Mouse (Mus musculus) CH12.LX (cell line): ENCODE data around the gene 1700125H20Rik. TPM values are rescaled to one million over a fixed set of nuclear protein-coding genes. Genes with fewer than 3 reads are reported as not detected.

ENCODE experiments used
- DNase-seq: peaks from one replicate; pipeline ENCODE4 v3.0.0-alpha.2; 2013; ENCODE audit errors: extremely low read depth
- H3K27ac ChIP-seq: 2 replicates; pipeline ENCODE4 v1.5.1; 2012; ENCODE audit warnings: low read depth, mild to moderate bottlenecking, control low read depth, moderate library complexity; ENCODE audit not compliant: insufficient read depth
- H3K27me3 ChIP-seq: replicated peaks from 2 replicates; pipeline ENCODE3; 2012; ENCODE audit warnings: inconsistent platforms
- H3K36me3 ChIP-seq, 2 experiments: replicated peaks in 1 of 2; 2 replicates each; pipeline versions ENCODE3 to v1.6.1; 2012; ENCODE audit warnings: inconsistent platforms in 1 of 2, low read length in 1 of 2, mild to moderate bottlenecking in 1 of 2, mixed read lengths in 1 of 2, moderate library complexity in 1 of 2; ENCODE audit not compliant: control insufficient read depth in 1 of 2, insufficient read depth in 1 of 2
- H3K4me1 ChIP-seq, 2 experiments: 2 replicates each; pipeline ENCODE4 v1.6.1; 2012; ENCODE audit warnings: inconsistent platforms in 1 of 2, moderate library complexity in 1 of 2; ENCODE audit not compliant: insufficient read depth in 2 of 2, control insufficient read depth in 1 of 2
- H3K4me2 ChIP-seq: 2 replicates; pipeline ENCODE4 v1.6.1; 2012; ENCODE audit warnings: low read depth, mild to moderate bottlenecking, control low read depth; ENCODE audit not compliant: poor library complexity, insufficient read depth, severe bottlenecking
- H3K4me3 ChIP-seq, 3 experiments: fragments of 150-350 bp in 1 of 3; sonication (generic) in 1 of 3; replicated peaks in 1 of 3; 2 replicates each; pipeline versions ENCODE3 to v1.5.1; 2011 to 2012; ENCODE audit warnings: low read depth in 2 of 3, low read length in 2 of 3, mild to moderate bottlenecking in 2 of 3, moderate library complexity in 2 of 3, control low read depth in 1 of 3, improper control_type of control experiment in 1 of 3, inconsistent platforms in 1 of 3, mixed read lengths in 1 of 3; ENCODE audit not compliant: poor library complexity in 1 of 3
- H3K79me2 ChIP-seq: replicated peaks from 2 replicates; pipeline ENCODE4 v1.6.1; 2012; ENCODE audit warnings: mild to moderate bottlenecking, moderate library complexity; ENCODE audit not compliant: control insufficient read depth, poor library complexity, insufficient read depth, severe bottlenecking; ENCODE audit errors: extremely low read depth
- H3K9ac ChIP-seq: 2 replicates; pipeline ENCODE4 v1.6.1; 2012; ENCODE audit warnings: low read depth, mild to moderate bottlenecking, control low read depth, moderate library complexity; ENCODE audit not compliant: insufficient read depth
- H3K9me3 ChIP-seq: replicated peaks from 2 replicates; pipeline ENCODE3; 2012; ENCODE audit warnings: low read length, inconsistent platforms, mixed read lengths
- BHLHE40 ChIP-seq: IDR thresholded peaks from 2 replicates; pipeline ENCODE4 v1.6.1; 2011; ENCODE audit warnings: mild to moderate bottlenecking, low read depth, low read length, improper control_type of control experiment
- CHD1 ChIP-seq: IDR thresholded peaks from 2 replicates; pipeline ENCODE4 v1.6.1; 2012; ENCODE audit warnings: low read depth, low read length, improper control_type of control experiment, inconsistent platforms
- CHD2 ChIP-seq: IDR thresholded peaks from 2 replicates; pipeline ENCODE4 v1.6.1; 2011; ENCODE audit warnings: low read length, improper control_type of control experiment
- CTCF ChIP-seq, 2 experiments: IDR thresholded peaks in 1 of 2; conservative IDR thresholded peaks in 1 of 2; 2 replicates each; pipeline ENCODE4 v1.5.1; 2011 to 2012; ENCODE audit warnings: low read depth in 2 of 2, low read length in 2 of 2, improper control_type of control experiment in 1 of 2, inconsistent platforms in 1 of 2, mild to moderate bottlenecking in 1 of 2, moderate library complexity in 1 of 2
- E2F4 ChIP-seq: IDR thresholded peaks from 2 replicates; pipeline ENCODE4 v1.6.1; 2011; ENCODE audit warnings: low read depth, low read length, improper control_type of control experiment; ENCODE audit not compliant: insufficient replicate concordance
- ELF1 ChIP-seq: IDR thresholded peaks from 2 replicates; pipeline ENCODE4 v1.6.1; 2014; ENCODE audit warnings: low read depth, mild to moderate bottlenecking, inconsistent platforms, low read length, improper control_type of control experiment
- EP300 ChIP-seq: IDR thresholded peaks from 2 replicates; pipeline ENCODE4 v1.6.1; 2011; ENCODE audit warnings: low read length, improper control_type of control experiment
- ETS1 ChIP-seq: conservative IDR thresholded peaks from 2 replicates; pipeline ENCODE4 v1.6.1; 2012; ENCODE audit warnings: low read depth, mild to moderate bottlenecking, inconsistent platforms, low read length, improper control_type of control experiment, moderate library complexity
- GABPA ChIP-seq: IDR thresholded peaks from 2 replicates; pipeline ENCODE4 v1.6.1; 2012; ENCODE audit warnings: low read depth, low read length, improper control_type of control experiment, inconsistent platforms; ENCODE audit not compliant: insufficient replicate concordance
- HCFC1 ChIP-seq: IDR thresholded peaks from 2 replicates; pipeline ENCODE4 v1.6.1; 2012; ENCODE audit warnings: low read depth, mild to moderate bottlenecking, inconsistent platforms, low read length, improper control_type of control experiment
- IRF4 ChIP-seq: IDR thresholded peaks from 2 replicates; pipeline ENCODE4 v1.6.1; 2014; ENCODE audit warnings: low read depth, mild to moderate bottlenecking, inconsistent platforms, low read length, improper control_type of control experiment
- JUN ChIP-seq: IDR thresholded peaks from 2 replicates; pipeline ENCODE4 v1.6.1; 2011; ENCODE audit warnings: low read depth, mild to moderate bottlenecking, low read length, improper control_type of control experiment, moderate library complexity; ENCODE audit not compliant: insufficient read depth
- JUND ChIP-seq: conservative IDR thresholded peaks from 2 replicates; pipeline ENCODE4 v1.6.1; 2011; ENCODE audit warnings: low read depth, low read length, improper control_type of control experiment
- KAT2A ChIP-seq: IDR thresholded peaks from 2 replicates; pipeline ENCODE4 v1.6.1; 2012; ENCODE audit warnings: low read length, improper control_type of control experiment, inconsistent platforms; ENCODE audit not compliant: insufficient replicate concordance
- MAFK ChIP-seq: IDR thresholded peaks from 2 replicates; pipeline ENCODE4 v1.6.1; 2011; ENCODE audit warnings: low read length, improper control_type of control experiment; ENCODE audit not compliant: insufficient replicate concordance
- MAX ChIP-seq: IDR thresholded peaks from 2 replicates; pipeline ENCODE4 v1.6.1; 2011; ENCODE audit warnings: low read length, improper control_type of control experiment
- MAZ ChIP-seq: IDR thresholded peaks from 2 replicates; pipeline ENCODE4 v1.6.1; 2012; ENCODE audit warnings: low read depth, mild to moderate bottlenecking, inconsistent platforms, low read length, improper control_type of control experiment, moderate library complexity
- MEF2A ChIP-seq: IDR thresholded peaks from 2 replicates; pipeline ENCODE4 v1.6.1; 2014; ENCODE audit warnings: low read depth, mild to moderate bottlenecking, inconsistent platforms, low read length, improper control_type of control experiment, borderline replicate concordance
- MXI1 ChIP-seq: IDR thresholded peaks from 2 replicates; pipeline ENCODE4 v1.6.1; 2011; ENCODE audit warnings: mild to moderate bottlenecking, low read depth, low read length, improper control_type of control experiment
- MYC ChIP-seq: IDR thresholded peaks from 2 replicates; pipeline ENCODE4 v1.6.1; 2011; ENCODE audit warnings: low read depth, mild to moderate bottlenecking, improper control_type of control experiment, low read length
- NELFE ChIP-seq: IDR thresholded peaks from 2 replicates; pipeline ENCODE4 v1.6.1; 2011; ENCODE audit warnings: low read depth, low read length, improper control_type of control experiment
- NRF1 ChIP-seq: IDR thresholded peaks from 2 replicates; pipeline ENCODE4 v1.6.1; 2014; ENCODE audit warnings: low read depth, mild to moderate bottlenecking, inconsistent platforms, low read length, improper control_type of control experiment, moderate library complexity
- PAX5 ChIP-seq: IDR thresholded peaks from 2 replicates; pipeline ENCODE4 v1.6.1; 2012; ENCODE audit warnings: low read length, inconsistent platforms, mixed read lengths
- POLR2A ChIP-seq: IDR thresholded peaks from 2 replicates; pipeline ENCODE4 v1.6.1; 2011; ENCODE audit warnings: low read depth, mild to moderate bottlenecking, improper control_type of control experiment, low read length
- POLR2AphosphoS2 ChIP-seq: IDR thresholded peaks from 2 replicates; pipeline ENCODE4 v1.6.1; 2011; ENCODE audit warnings: low read depth, low read length, improper control_type of control experiment
- RAD21 ChIP-seq: IDR thresholded peaks from 2 replicates; pipeline ENCODE4 v1.6.1; 2011; ENCODE audit warnings: low read depth, mild to moderate bottlenecking, low read length, improper control_type of control experiment, moderate library complexity
- RCOR1 ChIP-seq: conservative IDR thresholded peaks from 2 replicates; pipeline ENCODE4 v1.6.1; 2012; ENCODE audit warnings: low read depth, mild to moderate bottlenecking, inconsistent platforms, low read length, improper control_type of control experiment
- SIN3A ChIP-seq: IDR thresholded peaks from 2 replicates; pipeline ENCODE4 v1.6.1; 2012; ENCODE audit warnings: low read length, improper control_type of control experiment, inconsistent platforms
- SMC3 ChIP-seq: IDR thresholded peaks from 2 replicates; pipeline ENCODE4 v1.6.1; 2011; ENCODE audit warnings: low read depth, low read length, improper control_type of control experiment
- TBP ChIP-seq: conservative IDR thresholded peaks from 2 replicates; pipeline ENCODE4 v1.6.1; 2011; ENCODE audit warnings: low read depth, low read length, improper control_type of control experiment
- TCF12 ChIP-seq: IDR thresholded peaks from 2 replicates; pipeline ENCODE4 v1.6.1; 2014; ENCODE audit warnings: low read depth, mild to moderate bottlenecking, inconsistent platforms, low read length, improper control_type of control experiment
- UBTF ChIP-seq: IDR thresholded peaks from 2 replicates; pipeline ENCODE4 v1.6.1; 2012; ENCODE audit warnings: low read depth, mild to moderate bottlenecking, inconsistent platforms, low read length, improper control_type of control experiment, moderate library complexity
- USF1 ChIP-seq: IDR thresholded peaks from 2 replicates; pipeline ENCODE4 v1.6.1; 2014; ENCODE audit warnings: low read depth, mild to moderate bottlenecking, inconsistent platforms, low read length, improper control_type of control experiment
- USF2 ChIP-seq: conservative IDR thresholded peaks from 2 replicates; pipeline ENCODE4 v1.6.1; 2011; ENCODE audit warnings: low read depth, low read length, improper control_type of control experiment
- ZC3H11A ChIP-seq: IDR thresholded peaks from 2 replicates; pipeline ENCODE4 v1.6.1; 2012; ENCODE audit warnings: low read depth, mild to moderate bottlenecking, inconsistent platforms, low read length, improper control_type of control experiment
- ZKSCAN1 ChIP-seq: IDR thresholded peaks from 2 replicates; pipeline ENCODE4 v1.6.1; 2012; ENCODE audit warnings: low read depth, inconsistent platforms, low read length, improper control_type of control experiment, borderline replicate concordance
- ZMIZ1 ChIP-seq: IDR thresholded peaks from 2 replicates; pipeline ENCODE4 v1.6.1; 2012; ENCODE audit warnings: low read depth, mild to moderate bottlenecking, inconsistent platforms, low read length, improper control_type of control experiment
- ZNF384 ChIP-seq: IDR thresholded peaks from 2 replicates; pipeline ENCODE4 v1.6.1; 2012; ENCODE audit warnings: low read depth, low read length, improper control_type of control experiment, inconsistent platforms
- dilution Hi-C: fragments of 300-500 bp; cut with MboI; formaldehyde crosslinking; loops from 2 replicates; pipeline ENCODE4 v1.14.3; 2020; ENCODE audit warnings: low sequenced_read_pairs; ENCODE audit not compliant: extremely low pct_unique_long_range_greater_than_20kb, extremely low pct_ligation_motif_present
- in situ Hi-C: fragments of 300-500 bp; cut with MboI; formaldehyde crosslinking; loops from 3 replicates; pipeline ENCODE4 v1.14.3; 2019; ENCODE audit warnings: low sequenced_read_pairs, low pct_ligation_motif_present, low pct_unique_long_range_greater_than_20kb, mixed read lengths
- polyA plus RNA-seq: library from polyadenylated mRNA; unstranded; fragments of >175 nt; gene quantifications from 2 replicates; pipeline ENCODE4 v1.2.1, GENCODE M21; 2012; ENCODE audit warnings: low read depth; ENCODE audit not compliant: insufficient read length
- total RNA-seq, 2 experiments: library from RNA; depleted of rRNA; stranded (reverse); fragments of 300-350 nt in 1 of 2; fragments of >200 nt in 1 of 2; gene quantifications; 2 replicates each; pipeline ENCODE4 v1.2.3; 2012 to 2014

The 1700125H20Rik gene
- total and polyA plus RNA-seq, 3 experiments = 0.17 TPM; not detected in 2

DNA sequence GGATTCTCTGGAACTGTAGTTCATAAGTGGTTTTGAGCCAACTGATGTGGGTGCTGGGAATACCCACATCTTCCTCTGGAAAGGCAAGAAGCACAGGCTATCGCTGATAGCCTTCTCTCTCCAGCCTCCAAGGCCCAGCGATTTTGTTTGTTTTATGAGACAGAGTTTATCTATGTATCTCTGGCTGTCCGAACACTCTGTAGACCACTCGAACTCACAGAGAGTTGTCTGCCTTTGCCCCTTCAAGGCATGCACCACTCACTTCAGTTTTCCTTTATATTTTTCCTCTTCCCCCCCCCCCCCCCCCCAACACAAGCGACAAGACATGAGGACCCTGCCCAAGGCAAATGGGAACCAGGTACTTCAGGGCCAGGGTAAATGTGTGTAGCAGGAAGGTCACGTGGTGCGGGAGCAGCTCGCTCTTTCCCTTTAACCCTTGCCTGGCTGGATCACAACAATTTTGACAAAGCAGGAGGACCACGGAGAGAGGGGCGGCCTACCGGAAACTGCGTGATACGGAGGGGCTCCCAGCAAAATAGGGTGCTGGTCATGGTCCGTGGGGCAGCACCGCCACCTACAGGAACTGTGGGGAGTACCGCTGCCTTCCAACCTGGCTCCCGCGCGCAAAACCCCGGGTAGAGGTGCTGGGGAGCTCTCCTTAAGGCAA lies 12.5 kb downstream of the 1700125H20Rik start:
- TF ChIP-seq ZKSCAN1 = no peak
- peak; percentile 84 for TF ChIP-seq MAX
- peak; percentile 88 for TF ChIP-seq USF1
- no peak for TF ChIP-seq SIN3A
- TF ChIP-seq TBP = no peak
- TF ChIP-seq ZNF384 = no peak
- peak; percentile 37; the same call in 1 of the 2 replicates for TF ChIP-seq BHLHE40
- peak; percentile 17; the same call in 1 of the 2 replicates for TF ChIP-seq ZC3H11A
- TF ChIP-seq PAX5 = no peak
- peak; percentile 43; the same call in 1 of the 2 replicates for TF ChIP-seq MYC
- TF ChIP-seq ELF1 = peak; percentile 64; the same call in 1 of the 2 replicates
- no peak; the same call in 1 of the 2 replicates for TF ChIP-seq IRF4
- TF ChIP-seq RCOR1 = no peak
- peak; percentile 81 for TF ChIP-seq USF2
- no peak for TF ChIP-seq NRF1
- TF ChIP-seq POLR2AphosphoS2 = no peak
- TF ChIP-seq MXI1 = peak; percentile 63
- TF ChIP-seq MEF2A = no peak
- peak; percentile 73 for TF ChIP-seq SMC3
- no peak for TF ChIP-seq ZMIZ1
- no peak for TF ChIP-seq E2F4
- TF ChIP-seq MAFK = no peak
- no peak for TF ChIP-seq CHD2
- TF ChIP-seq UBTF = no peak; the same call in 1 of the 2 replicates
- no peak for TF ChIP-seq KAT2A
- 0 out of 2 replicates have a peak, but pooled peaks have one; percentile 15 for TF ChIP-seq ETS1
- TF ChIP-seq POLR2A = peak; percentile 42; the same call in 1 of the 2 replicates
- TF ChIP-seq CTCF (conservative IDR thresholded peaks at IDR 0.05 in 1 of 2, IDR thresholded peaks at IDR 0.05 in 1 of 2; ENCODE audit: low read depth in 2 of 2, low read length in 2 of 2) = peak; percentile 39 to 91
- peak; percentile 85 for TF ChIP-seq RAD21
- no peak for TF ChIP-seq CHD1
- TF ChIP-seq TCF12 = 0 out of 2 replicates have a peak, but pooled peaks have one; percentile 57
- TF ChIP-seq EP300 = no peak
- TF ChIP-seq GABPA = no peak
- TF ChIP-seq JUN = no peak
- TF ChIP-seq MAZ = peak; percentile 51; the same call in 1 of the 2 replicates
- TF ChIP-seq JUND = no peak
- TF ChIP-seq HCFC1 = peak; percentile 53
- peak; percentile 53; the same call in 1 of the 2 replicates for TF ChIP-seq NELFE
- in situ Hi-C loops = no loop called here
- Histone ChIP-seq H3K4me2 (peak overlapping the region; percentile 66), H3K9me3 (peaks cover 3% of the 10 kb centered on the region), H3K27me3 (no peaks in the 10 kb centered on the region), H3K4me1 (peaks cover 2 to 8% of the 10 kb centered on the region in 2 experiments; a peak in 3 of 4 replicates), H3K4me3 (peak overlapping the region; percentile 31 to 55 (median 34)), H3K27ac (no peak overlapping the region), H3K36me3 (peaks cover 0 to 10% of the 10 kb centered on the region in 2 experiments), H3K79me2 (no peaks in the 10 kb centered on the region), H3K9ac (no peak overlapping the region)
- dilution Hi-C loops = no loop called here
- DNase-seq = peak; percentile 67
